Mouse (Mus musculus): ENCODE measurements around the gene Adamts13.

The Adamts13 gene

GRCm38 (mm10) chr2:26967262-26967661 lies 6.0 kb upstream of the Adamts13 start:
- peak; percentile 60 for DNase-seq (ENCODE audit: low read depth, low spot score)

GRCm38 (mm10) chr2:26973960-26974359 lies 744 bp downstream of the Adamts13 start:
- DNase-seq (ENCODE audit: low read depth, low spot score), result no peak

DNA sequence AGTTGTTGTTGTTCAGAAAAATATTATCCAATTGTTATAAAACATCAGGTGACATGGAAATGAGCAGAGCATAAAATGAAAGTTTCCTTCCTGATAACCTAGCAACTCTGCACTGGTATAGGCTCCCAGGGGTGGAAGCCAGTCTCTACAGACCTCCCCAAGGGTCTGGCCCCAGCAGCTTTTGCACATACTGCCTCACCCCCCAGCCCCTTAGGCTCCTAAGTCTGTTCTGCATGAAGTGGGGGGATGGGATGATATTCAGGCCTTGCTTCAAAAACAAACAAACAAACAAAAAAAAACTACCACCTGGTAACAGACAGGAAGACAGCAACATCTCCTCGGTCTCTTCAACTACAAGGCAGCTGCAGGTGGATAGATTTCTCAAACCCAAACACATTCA lies 7.1 kb downstream of the Adamts13 start:
- no peak for DNase-seq (ENCODE audit: low read depth, low spot score)

DNA sequence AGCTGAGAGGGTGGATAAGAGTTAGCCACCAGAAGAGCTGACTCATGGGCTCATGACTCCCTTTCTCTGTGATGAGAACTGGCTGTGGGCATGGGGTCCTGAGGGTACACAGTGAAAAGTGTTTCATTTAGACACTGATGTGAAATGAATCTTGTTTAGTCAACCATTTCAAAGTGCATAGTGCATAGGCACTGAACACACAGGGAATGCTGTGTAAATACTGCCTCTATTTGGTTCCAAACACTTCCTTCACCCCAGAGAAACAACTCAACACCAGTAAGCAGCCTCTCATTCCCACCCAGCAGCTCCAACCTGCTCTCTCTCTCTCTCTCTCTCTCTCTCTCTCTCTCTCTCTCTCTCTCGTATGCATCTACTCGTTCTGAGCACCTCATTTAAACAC lies 11.0 kb downstream of the Adamts13 start:
- no peak for DNase-seq (ENCODE audit: low read depth, low spot score)

DNA sequence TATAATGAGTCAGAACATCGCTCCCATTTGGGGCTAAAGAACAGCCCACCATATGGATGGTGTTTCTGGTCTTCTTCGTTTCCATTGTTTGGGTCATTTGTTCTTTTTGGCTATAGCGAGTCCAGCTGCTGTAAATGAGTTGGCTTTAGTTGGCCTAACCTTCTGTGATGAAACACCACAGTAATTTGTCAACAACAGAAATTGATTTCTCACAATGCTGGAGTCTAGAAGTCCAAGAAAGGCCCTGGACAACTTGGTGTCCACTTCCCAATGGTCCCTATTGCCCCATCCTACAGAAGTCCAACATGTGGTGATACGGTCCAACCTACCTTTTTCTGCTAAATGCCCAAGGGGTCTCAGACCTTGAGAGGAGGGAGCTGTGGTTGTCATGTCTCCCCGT lies 11.4 kb downstream of the Adamts13 start:
- no peak for DNase-seq (ENCODE audit: low read depth, low spot score)

DNA sequence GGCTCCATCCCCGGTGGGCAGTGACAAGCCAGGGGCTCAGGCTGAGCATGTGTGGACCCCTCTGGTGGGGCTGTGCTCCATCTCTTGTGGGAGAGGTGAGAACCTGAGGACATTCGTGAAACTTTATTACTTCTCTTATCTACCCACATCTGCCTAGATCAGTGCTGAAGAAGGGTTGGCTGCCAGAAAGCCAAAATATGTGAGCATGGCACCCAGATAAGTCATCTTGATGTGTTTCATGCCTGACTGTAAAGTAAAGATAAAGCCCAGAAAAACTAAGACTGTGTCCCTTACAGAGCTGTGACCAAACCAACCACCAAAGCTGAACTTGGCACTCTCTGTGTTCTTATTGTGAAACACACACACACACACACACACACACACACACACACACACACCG lies 20.7 kb downstream of the Adamts13 start:
- no peak for DNase-seq (ENCODE audit: low read depth, low spot score)

DNA sequence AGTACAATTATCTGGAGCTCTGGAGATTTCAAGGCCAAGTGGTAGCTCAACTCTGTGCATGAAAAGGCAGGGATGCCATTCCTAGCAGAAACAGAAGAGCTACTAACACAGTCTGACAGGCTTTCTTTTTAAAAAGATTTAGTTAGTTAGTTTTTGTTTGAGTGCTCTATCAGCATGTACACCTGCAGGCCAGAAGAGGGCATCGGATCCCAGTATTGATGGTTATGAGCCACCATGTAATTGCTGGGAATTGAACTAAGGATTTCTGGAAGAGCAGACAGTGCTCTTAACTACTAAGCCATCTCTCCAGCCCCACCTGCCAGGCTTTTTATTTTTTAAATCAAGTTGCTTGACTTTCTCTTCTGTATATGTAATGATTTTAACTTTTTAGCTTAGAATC lies 24.3 kb downstream of the Adamts13 start:
- peak; percentile 44 for DNase-seq (ENCODE audit: low read depth, low spot score)

DNA sequence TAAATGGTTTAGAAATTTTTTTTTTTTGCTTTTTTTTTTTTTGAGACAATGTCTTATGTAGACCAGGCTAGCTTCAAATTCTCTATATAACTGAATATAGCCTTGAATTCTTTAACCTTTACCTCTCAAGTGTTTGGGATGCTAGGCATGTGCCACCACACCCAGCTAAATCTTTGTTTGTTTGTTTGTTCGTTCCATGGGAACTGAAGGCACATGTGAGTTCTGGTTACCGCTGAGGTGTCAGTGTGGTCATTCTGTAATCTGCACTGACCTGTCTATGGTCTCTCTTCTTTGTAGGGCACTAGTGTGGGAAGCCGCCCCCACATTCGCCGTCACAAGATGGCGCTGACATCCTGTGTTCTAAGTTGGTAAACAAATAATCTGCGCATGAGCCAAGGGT lies 24.8 kb downstream of the Adamts13 start:
- no peak for DNase-seq (ENCODE audit: low read depth, low spot score)

DNA sequence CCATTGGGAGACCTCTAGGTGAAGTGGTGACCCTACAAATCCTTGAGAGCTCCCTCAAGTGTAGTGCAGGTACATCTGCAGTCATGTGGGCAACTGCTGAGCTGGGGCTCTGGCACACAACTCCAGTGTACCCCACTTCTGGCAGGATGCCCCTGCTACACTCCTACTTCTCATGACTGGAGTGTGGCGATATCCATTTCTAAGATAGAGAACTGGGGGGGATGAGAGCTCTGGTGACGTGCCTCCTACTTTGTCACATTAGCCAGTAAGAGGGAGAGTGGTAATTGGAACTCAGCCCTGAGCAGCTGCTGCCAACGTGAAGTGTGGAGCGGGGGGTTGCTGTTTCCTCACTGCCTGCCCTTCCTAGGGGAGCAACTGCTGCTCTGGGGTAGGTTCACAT lies 33.0 kb downstream of the Adamts13 start:
- no peak for DNase-seq (ENCODE audit: low read depth, low spot score)

- DNase-seq (ENCODE audit: low read depth, low spot score), result no peak
Measured at GRCm38 (mm10) chr2:27007701-27008100, 34.5 kb downstream of the Adamts13 start.

DNA sequence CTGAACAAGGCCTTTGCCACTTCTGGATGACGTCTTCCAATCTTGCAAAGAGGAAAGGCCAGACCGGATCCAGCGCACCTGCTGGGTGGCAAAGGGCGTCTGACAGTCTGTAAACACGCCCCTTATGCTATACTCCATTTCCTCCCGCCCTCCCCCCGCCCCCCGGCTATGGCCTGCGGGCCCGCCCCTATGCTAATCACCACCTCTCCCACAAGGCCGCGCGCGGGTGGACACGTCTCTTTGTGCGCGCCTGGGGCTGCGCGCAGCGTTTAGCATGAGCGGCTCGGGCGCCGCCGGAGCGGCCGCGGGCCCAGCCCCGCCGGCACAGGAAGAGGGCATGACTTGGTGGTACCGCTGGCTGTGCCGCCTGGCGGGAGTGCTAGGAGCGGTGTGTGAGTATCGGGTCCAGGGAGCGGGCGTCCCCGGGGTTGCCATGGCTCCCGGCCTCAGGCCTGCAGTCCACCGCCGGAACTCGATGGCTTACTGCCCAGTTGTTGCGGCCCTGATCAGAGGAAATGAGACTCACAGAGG lies 36.6 kb downstream of the Adamts13 start, which contains the start of gene Cacfd1:
Cacfd1 (plus strand) TSS at position 213 of the 531 bp plus-strand sequence.
- peak; percentile 89 for DNase-seq (ENCODE audit: low read depth, low spot score)

GRCm38 (mm10) chr2:27017802-27018201 lies 44.6 kb downstream of the Adamts13 start:
- peak; percentile 65 for DNase-seq (ENCODE audit: low read depth, low spot score)

DNA sequence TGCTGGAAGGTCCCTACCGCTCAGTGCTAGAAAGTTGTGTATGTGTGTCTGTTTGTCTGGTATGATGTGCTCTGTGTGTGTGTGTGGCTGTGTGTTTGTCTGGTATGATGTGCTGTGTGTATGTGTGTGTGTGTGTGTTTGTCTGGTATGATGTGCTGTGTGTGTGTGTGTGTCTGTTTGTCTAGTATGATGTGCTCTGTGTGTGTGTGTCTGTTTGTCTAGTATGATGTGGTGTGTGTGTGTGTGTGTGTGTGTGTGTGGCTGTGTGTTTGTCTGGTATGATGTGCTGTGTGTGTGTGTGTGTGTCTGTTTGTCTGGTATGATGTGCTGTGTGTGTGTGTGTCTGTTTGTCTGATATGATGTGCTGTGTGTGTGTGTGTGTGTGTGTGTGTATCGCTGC lies 46.3 kb downstream of the Adamts13 start:
- no peak for DNase-seq (ENCODE audit: low read depth, low spot score)

DNA sequence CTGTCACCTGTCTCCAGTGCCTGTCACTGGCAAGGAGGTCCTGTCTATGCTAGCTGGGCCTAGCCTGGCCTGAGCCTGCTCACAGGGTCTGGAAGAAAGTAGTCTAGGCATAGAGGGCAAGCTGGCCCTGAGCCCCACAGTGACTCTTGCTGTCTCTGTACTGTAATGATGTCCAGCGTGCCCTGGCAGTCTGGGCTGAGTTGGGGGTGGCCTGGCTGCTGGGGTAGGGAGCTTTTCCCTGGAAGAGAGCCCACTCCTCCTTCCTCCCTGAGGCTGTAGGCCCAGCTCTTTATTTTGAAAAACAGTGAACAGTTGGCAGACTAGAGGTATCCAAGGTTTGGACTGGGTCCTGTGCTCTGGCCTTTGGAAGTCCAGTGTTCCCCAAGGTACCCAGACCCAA lies 47.9 kb downstream of the Adamts13 start:
- no peak for DNase-seq (ENCODE audit: low read depth, low spot score)

GRCm38 (mm10) chr2:27022612-27023011 lies 49.4 kb downstream of the Adamts13 start:
- no peak for DNase-seq (ENCODE audit: low read depth, low spot score)

- no peak for DNase-seq (ENCODE audit: low read depth, low spot score)
Measured at GRCm38 (mm10) chr2:27024136-27024535, 50.9 kb downstream of the Adamts13 start.

DNA sequence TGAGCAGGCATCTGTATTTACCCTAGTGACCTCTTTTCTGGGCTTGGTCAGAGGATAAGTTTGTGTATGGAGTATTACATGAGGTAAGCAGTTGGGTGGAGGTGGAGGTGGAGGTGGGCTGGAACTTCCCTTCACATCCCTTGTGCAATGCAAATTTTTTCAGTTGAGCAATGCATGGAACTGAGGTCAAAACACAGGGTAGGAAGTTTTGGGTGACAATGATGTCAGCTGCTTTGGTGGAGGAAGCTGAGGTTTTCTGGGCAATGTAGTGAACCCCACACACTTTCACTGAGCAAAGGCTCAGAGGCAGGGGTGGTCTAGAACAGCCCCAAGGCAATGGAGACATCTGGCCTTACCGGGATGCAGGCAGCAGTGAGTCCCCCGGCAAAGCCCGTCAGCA lies 52.3 kb downstream of the Adamts13 start:
- no peak for DNase-seq (ENCODE audit: low read depth, low spot score)

- no peak for DNase-seq (ENCODE audit: low read depth, low spot score)
Measured at GRCm38 (mm10) chr2:27026332-27026731, 53.1 kb downstream of the Adamts13 start.

- DNase-seq (ENCODE audit: low read depth, low spot score), result no peak
Measured at GRCm38 (mm10) chr2:27026857-27027617, 53.8 kb downstream of the Adamts13 start.

- peak; percentile 73 for DNase-seq (ENCODE audit: low read depth, low spot score)
Measured at GRCm38 (mm10) chr2:27027618-27028436, 54.6 kb downstream of the Adamts13 start, which contains the start of gene Slc2a6. Slc2a6 (minus strand) TSS chr2:27027998.

- DNase-seq (ENCODE audit: low read depth, low spot score), result no peak
Measured at GRCm38 (mm10) chr2:27028437-27029015, 55.3 kb downstream of the Adamts13 start.

DNA sequence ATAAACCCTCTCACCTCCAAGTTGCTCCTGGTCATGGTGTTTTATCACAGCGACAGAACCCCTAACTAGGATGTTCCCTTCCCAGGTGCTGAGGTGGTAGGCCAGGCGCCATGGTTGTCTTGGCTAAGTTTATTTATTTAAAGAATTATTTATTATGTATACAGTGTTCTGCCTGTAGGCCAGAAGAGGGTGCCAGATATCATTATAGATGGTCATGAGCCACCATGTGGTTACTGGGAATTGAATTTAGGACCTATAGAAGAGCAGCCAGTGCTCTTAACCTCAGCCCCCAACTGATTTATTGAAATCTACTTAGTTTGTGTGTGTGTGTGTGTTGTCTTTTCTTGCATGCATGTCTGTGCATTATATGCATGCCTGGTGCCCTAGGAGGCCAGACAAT lies 59.1 kb downstream of the Adamts13 start:
- no peak for DNase-seq (ENCODE audit: low read depth, low spot score)
